Mouse (Mus musculus) ES-Bruce4 (cell line): ENCODE measurements around the gene AI837181.

Experiments used
- CTCF ChIP-seq: IDR thresholded peaks from one replicate; pipeline ENCODE4 v1.8.1; 2011; ENCODE audit warnings: low read depth, low read length
- EP300 ChIP-seq: IDR thresholded peaks from 2 replicates; pipeline ENCODE4 v1.6.1; 2011; ENCODE audit warnings: low read depth, low read length; ENCODE audit not compliant: insufficient read depth
- POLR2A ChIP-seq: IDR thresholded peaks from one replicate; pipeline ENCODE4 v1.8.1; 2011; ENCODE audit warnings: low read length; ENCODE audit not compliant: insufficient read depth

DNA sequence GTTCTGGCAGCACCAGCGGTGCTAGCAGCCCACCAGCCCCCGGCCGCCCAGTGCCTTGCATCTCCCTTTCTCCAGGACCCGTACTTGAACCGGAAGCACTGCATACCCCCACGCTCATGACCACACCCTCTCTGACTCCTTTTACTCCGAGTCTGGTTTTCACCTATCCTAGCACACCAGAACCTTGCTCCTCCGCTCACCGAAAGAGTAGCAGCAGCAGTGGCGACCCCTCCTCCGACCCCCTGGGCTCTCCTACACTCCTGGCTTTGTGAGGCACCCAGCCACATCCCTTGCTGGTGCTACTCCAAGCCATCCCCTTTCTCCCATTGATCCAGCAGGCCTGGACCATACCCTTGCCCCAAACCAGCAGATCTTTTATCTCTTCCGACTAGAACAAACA is 30.1 kb downstream of the AI837181 start:
- TF ChIP-seq EP300 = no peak
- no peak for TF ChIP-seq CTCF
- no peak for TF ChIP-seq POLR2A
